Mouse (Mus musculus) monocyte, adult 2 months (primary cell): Measurements from ENCODE around the gene Diaph2.

Experiments
- DNase-seq, 2 experiments: peaks; one replicate each; pipeline ENCODE4 v3.0.0; 2022; ENCODE audit warnings: low spot score in 2 of 2, low read depth in 1 of 2

Diaph2 gene

DNA sequence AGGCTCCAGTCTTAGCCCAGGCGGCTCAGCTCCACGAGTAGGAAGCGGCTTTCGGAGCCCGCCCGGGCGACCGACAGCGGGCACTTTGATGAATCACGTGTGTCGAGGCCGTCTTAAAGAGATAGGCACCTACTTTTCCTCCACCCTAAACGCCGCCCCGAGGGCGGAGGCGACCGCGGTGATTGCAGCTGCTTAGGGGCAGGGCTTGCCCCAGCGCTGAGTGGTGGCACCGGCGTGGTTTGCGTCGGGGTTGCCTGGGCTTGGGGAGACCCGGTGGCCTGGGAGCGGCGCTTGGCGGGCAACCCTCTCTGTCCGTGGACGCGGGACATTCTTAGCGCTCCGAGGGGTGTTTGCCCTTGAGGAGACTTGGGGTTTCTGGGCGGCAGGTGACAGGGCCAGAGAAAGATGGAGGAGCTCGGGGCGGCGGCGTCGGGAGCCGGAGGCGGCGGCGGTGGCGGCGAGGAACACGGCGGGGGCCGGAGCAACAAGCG, at the start of gene Diaph2:
Gene Diaph2 (plus strand): TSS at position 172 of the 491 bp plus-strand sequence.
- DNase-seq, result peak; percentile 74 to 76

DNA sequence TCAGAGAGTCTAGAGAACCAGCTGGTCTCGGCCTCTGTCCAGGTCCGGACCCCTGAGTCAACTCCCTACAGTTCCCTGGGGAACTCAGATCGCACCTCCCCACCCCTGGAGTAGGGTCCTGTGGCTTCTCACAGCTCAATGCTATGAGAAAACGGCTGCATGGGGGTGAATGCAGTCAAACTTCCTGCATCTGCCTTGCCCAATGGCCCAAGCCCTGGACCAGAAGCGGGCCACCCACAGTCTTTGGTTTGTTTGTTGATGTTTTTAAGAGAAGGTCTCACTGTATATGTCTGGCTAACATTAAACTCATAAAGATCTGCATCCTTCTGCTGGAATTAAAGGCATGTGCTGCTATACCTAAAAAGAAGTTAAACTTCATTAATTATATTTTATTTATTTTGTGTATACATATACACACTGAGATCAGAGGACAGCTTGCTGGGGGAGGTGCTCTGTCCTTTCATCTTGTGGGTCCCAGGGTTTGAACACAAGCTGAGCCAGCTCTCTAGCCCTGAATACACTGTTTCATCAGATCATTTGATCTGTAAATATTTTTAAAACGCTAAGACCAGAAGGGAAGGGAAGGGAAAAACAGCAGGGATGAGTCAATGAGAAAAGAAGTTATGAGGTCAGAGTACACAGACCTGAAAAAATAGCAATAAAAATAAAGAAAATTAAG, 47.8 kb upstream of the Diaph2 start:
- DNase-seq, result no peak

DNA sequence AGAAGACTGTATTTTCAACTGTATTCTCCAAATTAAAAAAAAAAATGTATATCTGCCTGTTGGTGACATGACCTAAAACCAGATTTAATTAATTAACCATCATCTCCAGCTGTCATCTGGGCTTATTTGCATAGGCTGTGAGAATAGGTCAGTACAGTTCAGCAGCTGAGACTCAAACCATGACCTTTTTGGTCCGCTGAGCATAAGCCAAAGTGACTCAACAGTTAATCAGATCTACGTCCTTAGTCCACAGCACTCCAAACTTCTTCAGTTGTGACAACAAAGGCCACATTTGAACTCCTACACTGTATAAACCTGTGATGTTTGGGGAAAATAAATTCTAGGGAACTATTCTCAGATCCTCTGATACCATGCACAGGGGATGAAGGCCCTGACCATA, 39.9 kb upstream of the Diaph2 start:
- DNase-seq, result no peak

DNA sequence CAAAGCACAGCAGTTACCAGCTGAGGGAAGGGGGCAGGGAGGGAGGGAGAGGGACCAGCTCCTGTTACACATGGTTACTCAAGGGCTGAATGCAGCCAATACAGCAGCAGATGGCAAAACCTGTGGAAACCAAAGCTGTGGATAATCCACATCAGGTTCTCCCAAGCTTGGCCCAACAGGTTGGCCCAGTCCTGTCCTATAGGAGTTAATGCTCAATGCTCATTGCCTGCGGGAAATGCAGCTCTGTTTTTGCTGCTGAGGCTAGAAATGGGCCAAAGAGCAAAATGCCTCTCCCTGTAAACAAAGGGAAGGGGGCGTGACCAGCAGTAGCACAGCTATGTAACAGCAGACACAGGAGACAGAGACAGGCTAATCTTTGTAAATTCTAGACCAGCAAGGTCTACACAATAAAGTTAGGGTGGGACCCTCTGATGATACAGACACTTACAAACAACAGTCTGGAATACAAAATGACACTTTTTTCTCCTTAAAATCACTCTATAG, 20.8 kb upstream of the Diaph2 start:
- no peak for DNase-seq

DNA sequence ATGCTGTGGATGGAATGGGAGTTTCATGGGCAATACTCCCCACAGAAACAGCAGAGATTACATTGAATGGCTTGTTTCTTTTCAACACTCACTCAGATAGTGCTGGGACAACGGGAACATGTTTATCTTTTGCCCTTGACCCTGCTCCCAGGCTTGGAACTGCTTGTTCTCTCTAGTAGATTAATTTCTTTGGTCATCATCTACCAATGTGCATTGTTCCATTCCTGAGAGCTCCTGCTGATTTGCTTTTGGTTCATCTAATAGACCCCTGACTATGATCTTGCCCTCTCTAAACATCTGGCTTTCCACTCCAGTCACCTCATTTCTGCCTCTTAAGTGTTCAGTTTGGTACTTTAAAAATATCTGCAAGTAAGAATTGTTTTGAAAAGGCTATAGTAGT, 13.0 kb upstream of the Diaph2 start:
- DNase-seq, result no peak

DNA sequence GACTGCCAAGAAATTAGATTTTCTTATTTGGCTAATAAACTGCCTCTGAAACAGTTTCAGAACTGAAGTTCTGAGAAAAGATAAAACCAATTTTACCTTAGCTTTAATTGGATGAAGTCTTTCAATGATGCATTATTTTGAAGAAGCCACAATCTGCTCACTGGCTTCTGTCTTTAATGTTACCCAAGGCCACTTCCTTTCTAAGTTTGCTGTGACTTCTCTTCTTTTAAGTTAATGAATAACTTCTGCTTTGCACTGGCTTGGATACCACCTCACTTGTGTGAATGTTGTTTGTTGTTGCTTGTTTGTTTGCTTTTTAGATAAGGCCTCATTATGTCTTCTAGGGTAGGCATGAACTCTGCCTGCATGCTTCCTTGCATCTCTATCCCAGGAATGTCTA, 10.3 kb upstream of the Diaph2 start:
- no peak for DNase-seq

DNA sequence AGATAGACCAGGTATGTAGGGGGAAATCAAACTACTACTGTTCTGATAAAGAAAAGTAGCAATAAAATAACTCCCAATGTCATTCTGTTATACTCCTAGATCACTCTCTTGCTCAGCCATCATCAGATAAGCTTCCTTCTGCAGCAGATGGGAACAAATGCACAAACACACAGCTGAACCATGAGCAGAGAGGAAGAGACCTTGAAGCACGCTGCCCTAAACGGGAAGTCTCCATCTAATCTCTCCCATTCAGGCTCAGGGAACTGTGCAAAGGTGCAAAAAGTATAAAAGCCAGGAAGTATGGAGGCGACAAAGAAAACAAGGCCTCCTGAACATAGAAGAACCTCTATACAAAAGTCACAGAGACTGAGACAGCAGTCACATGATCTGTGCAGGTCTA, 6.6 kb upstream of the Diaph2 start:
- DNase-seq, result no peak

DNA sequence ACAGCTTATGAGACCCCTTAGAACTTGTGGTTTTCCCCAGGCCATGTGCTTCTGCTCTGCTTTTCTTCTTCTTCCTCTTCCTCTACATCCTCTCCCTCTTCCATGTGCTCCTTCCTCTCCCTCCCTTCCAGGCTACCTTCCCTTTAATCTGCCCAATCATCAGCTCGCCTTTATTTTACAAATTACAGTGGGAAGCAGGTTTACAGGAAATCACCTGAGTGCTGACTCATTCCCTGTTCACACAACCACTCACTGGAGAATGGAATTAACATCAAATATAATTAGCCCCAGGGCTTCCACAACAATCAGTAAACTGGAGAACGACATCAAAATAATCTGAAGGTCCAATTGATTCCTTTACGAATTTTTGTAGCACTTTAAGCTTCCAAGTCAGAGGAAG, 3.6 kb upstream of the Diaph2 start:
- no peak for DNase-seq

DNA sequence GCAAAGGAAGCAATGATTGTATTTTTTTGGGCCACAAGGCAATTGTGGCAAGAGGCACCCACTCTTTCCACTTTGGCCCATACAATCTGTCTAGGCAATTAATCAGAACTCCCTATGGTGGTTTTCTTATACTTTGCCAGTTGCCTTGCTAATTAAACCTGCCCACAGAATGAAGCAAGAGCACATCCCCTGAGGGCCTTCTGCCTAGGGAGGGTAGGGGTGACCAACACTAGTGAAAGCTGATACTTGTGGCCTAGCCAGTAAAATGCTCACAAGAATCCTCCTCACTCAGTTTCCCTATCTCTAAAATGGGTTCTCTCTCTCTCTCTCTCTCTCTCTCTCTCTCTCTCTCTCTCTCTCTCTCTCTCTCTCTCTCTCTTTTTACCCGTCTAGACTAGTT, 440 bp upstream of the Diaph2 start:
- DNase-seq, result no peak

DNA sequence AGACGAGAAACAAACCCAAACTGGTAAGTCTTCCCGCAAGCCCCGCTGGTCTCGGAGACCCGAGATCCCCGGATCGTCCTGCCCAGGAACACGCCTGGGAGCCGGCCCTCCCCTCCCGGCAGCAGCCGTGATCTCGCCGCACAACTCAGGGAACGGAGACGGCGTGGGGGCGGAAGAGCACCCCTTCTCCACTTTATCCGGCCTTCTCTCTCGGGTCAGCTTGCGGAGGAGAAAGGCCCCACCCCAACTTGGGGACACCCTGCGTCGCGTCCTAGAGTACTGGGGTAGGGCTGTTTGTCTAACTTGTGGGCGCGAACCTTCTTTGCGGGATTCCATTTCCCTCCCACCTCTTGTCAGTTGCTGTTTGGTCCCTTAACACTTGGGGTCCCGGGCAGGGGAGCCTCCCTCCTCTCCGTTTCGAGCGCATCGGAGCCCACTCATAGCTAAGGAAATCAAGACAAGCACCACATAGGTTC, 590 bp downstream of the Diaph2 start:
- DNase-seq, result peak in 1 of 2 experiments; percentile 2

DNA sequence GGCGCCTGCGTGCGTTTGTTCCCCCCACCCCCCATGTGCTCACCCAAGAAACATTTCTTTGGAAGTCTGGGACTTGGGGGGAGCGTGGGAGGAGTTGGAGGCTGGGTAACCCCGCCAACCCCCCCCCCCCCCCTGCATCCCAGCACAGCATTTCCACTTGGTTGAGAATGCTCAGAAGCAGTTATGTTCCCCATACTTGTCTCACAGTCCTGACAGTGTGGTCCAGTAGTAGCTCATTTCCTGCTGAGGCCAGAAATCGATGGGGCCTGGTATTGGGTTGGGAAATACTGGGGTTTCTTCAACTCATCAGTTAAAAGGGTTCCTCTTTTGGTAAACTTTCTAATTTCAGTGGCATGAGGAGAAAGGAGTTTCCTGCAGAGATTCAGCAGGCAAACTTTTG, 1.1 kb downstream of the Diaph2 start:
- DNase-seq, result peak in 1 of 2 experiments; percentile 19

DNA sequence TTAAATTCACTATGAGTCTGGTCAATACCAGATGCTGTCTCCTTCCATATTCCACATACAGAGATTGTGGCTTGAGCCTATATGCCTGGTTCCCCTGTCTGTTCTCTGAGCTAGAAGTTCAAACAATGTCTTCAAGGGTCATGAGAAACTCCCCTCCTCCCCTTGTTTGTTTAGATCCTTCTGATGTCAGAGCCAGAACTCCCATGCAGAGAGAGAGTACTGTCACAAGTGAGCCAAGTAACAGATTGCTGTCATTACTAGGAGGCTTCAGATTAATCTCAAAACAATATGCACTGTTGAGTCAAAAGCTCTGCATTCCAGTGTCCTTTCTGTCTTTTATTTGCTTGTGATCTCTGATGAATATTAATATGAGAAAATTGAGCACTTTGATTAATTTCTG, 7.1 kb downstream of the Diaph2 start:
- no peak for DNase-seq

DNA sequence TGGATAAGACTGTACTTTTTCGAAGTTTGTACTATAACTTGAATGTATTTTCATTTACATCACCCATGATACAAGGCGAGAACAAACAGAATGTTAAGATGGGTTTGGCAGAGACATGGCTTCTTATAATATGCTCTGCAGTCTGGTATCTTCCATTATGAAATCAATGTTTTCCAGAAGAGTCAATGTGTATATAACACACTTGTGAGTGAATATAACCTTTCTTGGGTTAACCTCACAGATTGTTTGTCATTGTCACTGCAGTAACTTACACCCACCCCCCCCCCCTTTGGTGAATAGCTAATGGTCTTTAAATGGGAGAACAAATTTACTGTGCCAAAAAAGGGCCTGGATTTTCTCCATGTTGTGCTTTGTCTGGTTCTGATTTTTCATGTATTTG, 13.1 kb downstream of the Diaph2 start:
- DNase-seq, result no peak

DNA sequence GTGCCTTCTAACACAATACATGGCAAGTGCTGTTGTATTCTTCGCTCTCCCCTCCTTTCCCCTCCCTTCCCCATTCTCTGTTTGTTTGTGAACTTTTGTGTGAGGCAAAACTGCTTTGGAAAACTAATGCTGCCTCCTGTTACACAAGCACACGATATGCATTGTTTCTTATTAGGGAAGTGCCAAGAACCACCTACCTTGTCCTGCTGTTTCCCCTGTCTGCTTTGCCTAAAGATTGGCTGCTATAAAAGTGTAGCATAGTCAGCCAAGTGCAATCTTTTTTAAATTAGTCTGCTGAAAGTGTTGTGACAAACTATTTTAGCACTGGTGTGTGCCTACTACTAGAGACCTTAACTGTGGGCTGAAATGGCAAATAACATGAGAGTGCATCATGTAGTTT, 15.8 kb downstream of the Diaph2 start:
- DNase-seq, result no peak

DNA sequence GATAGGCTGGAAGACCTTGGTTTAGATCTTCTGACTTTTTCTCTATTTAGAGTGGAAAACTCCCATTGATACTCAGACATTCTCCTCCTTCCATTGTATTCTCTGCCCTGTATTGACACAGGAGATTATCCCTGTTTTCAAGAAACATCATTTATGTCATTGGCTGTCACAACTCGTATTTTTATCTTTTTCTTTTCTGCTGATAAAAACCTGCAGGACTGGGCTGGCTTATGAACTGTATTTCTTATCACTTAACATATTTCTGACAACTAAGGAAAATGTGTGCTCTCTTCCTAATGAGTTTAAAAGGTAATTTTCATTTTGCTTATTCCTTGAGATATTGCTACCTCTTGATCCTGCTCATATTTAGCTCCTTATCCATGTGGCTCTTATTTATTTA, 17.3 kb downstream of the Diaph2 start:
- no peak for DNase-seq

DNA sequence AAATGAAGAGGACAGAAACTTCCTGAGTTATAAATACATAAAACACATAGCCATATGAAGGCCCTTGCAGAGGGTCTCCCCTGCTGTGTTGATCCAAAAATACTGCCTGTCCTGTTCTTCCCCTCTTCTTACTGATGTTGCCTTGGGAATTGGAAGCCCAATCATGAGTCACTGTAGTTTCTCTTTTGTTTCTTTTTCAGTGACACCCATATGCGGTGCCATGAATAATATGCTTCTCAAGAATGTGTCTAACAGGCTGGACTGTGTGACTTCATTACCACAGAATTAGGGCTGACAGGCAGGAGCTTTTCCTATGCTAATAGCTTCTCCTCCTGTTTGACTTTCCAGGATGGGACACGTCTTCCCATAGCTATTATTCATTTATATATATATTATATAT, 21.1 kb downstream of the Diaph2 start:
- DNase-seq, result no peak

DNA sequence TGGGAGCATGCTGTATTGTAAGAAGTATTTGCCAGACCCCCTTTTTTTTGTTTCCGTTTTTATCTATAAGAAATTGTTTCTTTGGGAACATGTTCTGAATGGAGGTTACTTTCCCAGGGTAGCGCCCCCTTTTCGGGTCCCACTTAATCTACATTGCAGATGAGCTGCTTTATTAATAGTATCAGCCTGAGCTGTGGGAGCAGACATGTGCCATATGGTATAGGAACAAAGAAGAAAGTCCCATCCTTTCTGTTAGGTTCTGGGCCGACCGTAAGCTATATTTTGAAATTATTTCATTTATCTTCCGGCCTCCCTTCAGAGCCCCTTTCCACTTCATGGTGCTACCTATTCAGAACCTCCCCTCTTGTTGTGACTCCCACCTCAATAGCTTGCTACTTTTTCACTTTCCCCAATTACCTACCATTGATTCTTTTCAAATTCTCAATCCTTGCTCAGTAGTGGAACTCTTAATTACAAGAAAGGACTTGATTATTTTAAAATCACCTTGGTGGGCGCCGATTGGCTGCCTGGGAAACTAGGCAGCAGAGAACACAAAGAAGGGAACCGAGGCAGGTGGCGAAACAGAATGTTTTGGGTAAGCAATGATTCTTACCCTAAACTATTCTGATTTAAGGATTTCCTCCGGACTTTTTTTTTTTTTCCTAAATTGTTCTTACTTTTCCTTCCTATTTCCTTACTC, 24.2 kb downstream of the Diaph2 start:
- DNase-seq, result no peak

DNA sequence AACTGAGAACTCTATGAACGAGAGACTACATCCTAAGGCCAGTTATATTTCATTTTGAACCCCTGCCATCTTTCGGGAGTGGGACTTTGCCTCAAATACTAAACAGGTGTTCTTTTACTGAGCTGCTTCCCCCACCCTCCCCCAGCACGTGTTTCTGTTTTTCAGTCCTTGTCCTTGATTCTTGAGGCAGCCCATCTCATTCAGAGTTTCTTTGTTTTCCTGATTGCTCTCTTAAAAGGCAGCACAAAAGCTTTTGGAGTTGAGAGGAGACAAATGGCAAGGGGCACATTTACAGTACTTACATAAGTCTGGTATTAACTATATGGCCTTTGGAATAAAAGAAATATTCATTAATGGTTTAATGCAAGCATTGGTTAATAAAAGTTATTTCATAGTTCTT, 24.9 kb downstream of the Diaph2 start:
- no peak for DNase-seq

DNA sequence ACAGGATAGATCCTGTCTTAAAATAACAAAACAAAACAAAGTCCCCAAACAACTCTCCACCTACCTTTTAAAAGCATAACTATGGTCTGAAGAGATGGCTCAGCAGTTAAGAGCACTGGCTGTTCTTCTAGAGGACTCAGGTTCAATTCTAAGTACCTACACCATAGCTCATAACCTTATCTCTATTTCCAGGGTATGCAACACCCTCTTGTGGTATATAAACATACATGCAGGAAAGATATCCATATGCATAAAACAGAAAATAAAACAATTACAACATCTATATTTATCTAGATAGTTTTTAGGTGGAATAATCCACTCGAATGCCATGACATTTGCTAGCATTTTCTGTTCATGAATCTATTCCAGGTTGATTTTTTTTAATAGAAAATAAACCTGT, 27.2 kb downstream of the Diaph2 start:
- no peak for DNase-seq

DNA sequence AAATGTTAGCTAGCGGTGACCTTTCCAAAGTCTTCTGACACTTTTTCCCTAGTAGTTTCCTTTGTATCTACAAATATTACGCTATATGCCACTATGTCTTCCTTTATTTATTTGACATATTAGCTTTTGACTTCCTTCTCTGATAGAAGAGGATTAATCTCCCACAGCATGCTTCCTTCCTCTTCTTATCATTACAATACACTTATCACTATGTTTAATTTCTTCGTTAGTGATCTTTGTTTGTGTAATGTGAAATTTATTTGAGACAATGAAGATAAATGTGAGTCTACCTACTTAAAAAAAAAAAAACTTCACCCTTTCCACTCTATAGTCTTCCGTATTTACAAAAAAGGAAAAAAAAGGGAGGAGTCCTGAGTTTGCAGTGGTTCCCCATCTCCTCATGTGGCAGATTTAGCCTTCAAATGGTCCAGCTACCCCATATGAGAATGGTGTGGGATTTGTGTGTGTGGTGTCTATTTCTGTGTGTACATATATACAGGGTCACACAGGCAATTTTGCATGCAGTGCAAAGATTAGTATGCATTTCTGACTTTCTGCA, 27.9 kb downstream of the Diaph2 start:
- DNase-seq, result no peak

DNA sequence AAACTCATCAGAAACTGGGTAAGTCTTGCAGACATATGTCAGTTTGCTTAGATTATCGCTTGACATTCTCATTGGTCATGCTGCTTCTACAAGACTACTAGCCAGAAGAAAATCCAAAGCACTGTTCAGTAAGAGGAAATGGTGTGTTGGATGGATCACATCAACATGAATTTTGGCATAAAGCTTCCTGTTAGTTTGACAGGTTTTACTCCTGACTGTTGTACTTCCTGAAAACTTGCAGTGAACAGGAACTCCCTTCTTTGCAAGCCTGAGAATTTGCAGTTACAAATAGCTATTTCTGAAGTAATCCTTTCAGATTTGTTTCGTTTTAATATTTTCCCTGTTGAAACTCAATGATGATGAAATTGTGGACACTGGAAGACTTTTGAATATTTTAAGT, 32.3 kb downstream of the Diaph2 start:
- DNase-seq, result no peak

DNA sequence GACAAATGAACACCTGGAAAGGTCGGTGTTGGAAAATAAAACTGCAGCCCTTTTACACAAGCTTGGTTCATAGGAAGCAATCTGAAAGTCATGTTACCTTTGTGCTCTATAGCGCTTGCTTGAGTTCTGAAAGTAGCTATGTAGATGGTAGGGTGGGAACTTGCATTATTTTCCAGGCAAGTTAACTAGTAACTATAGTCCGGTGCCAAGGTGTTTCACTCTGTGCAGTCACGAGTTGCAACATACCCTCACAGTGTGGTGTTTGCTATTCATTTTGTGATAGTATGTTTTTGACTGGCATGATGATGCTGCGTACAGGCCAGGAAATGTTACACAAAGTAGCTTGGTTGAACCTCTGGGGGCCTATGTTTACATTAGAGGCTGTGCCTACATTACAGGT, 34.5 kb downstream of the Diaph2 start:
- DNase-seq, result no peak
